Mouse (Mus musculus) macrophage (primary cell): ENCODE data around the gene Ccdc137. TPM values are rescaled to one million over a fixed set of nuclear protein-coding genes. Genes with fewer than 3 reads are reported as not detected.

Source experiments
- H3K27ac ChIP-seq: fragments of 350-480 bp; formaldehyde crosslinking; 2 replicates; pipeline ENCODE4 v1.9.0; 2021
- H3K36me3 ChIP-seq: fragments of 350-480 bp; formaldehyde crosslinking; 2 replicates; pipeline ENCODE4 v1.9.0; 2021; ENCODE audit errors: inconsistent target
- H3K4me3 ChIP-seq: fragments of 350-480 bp; formaldehyde crosslinking; 2 replicates; pipeline ENCODE4 v1.9.0; 2021; ENCODE audit errors: inconsistent target
- H3K79me2 ChIP-seq: fragments of 350-480 bp; formaldehyde crosslinking; 2 replicates; pipeline ENCODE4 v1.9.0; 2021; ENCODE audit errors: inconsistent target
- WGBS: methylation state at CpG from one replicate; pipeline ENCODE4 v1.1.7; 2026; ENCODE audit warnings: inconsistent platforms; ENCODE audit not compliant: missing documents; 5-methylcytosine and 5-hydroxymethylcytosine counted together
- polyA plus RNA-seq: library from polyadenylated mRNA; stranded (reverse); fragments of 250-400 nt; gene quantifications from 3 replicates; pipeline ENCODE4 v1.2.4, GENCODE M21; 2018; ENCODE audit warnings: inconsistent platforms

Ccdc137 gene
- polyA plus RNA-seq, 1 experiment from 2014 or later = 12.7 TPM

DNA sequence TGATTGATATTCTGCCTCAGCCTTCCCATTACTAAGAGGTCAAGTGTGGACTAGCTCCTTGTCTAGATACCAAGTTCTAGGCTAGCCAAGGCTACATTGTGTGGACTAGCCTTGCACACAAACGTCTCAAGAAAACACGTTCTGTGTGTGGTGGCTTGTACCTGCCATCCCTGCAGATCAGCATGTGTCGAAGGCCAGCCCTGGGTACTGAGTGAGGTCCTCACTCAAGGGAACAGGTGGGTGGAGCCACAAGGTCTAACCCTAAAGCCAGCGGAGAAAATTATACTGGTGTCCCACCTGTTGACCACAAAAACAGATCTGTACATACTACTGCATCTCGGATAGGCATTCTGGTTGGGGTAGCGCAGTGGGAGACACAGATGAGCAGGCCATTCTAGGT, 42.0 kb downstream of the Ccdc137 start:
- WGBS = 87% methylated on average over 5 of the region's 6 CpGs
- peaks cover 27% of the 10 kb centered on the region; the same call in 1 of the 2 replicates for H3K36me3 ChIP-seq
- H3K79me2 ChIP-seq = no peaks in the 10 kb centered on the region
- H3K4me3 ChIP-seq = no peak overlapping the region
- no peak overlapping the region for H3K27ac ChIP-seq

DNA sequence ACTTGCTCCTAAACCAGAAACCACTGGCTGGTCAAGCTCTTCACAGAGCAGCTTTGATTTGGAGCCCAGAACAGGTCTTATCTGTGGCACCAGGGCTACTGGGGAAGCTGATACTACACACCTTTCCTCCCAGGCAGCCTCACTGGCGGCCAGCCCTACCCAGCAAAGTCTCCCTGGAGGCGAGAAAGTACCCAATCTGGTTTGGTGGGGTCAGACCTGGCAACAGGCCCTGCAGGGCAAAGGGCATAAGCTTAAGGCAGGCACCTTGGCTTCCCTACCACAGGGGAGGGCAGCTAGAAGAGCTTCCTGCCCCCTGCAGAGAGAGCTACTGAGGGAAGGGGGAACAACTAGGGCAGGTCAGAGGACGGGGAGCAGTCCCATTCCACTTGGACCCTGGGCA, 42.4 kb downstream of the Ccdc137 start:
- Histone ChIP-seq H3K27ac (no peak overlapping the region), H3K79me2 (no peaks in the 10 kb centered on the region), H3K4me3 (no peak overlapping the region), H3K36me3 (peaks cover 22% of the 10 kb centered on the region; the same call in 1 of the 2 replicates)
- WGBS = 33% methylated on average over 3 of the region's 3 CpGs

DNA sequence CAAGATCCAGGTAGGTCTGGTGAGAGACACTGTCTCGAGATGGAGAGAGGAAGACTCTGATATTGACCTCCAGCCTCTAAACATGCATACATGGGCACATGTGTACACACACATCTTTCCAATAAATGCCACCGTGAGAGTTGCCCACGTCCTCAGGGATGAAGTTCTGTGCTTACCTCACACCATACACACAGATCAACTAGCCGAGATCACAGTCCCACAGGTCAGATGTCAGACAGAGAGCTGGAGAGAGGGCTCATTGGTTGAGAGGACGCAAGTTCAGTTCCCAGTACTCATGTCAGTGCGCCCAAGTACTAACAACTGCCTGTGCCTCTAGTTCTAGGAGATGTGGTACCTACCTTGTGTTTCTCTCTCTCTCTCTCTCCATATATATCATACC, 43.1 kb downstream of the Ccdc137 start:
- Histone ChIP-seq H3K79me2 (no peaks in the 10 kb centered on the region), H3K36me3 (peaks cover 17% of the 10 kb centered on the region; the same call in 1 of the 2 replicates), H3K27ac (no peak overlapping the region), H3K4me3 (no peak overlapping the region)
- WGBS = 69% methylated on average over 6 of the region's 6 CpGs

DNA sequence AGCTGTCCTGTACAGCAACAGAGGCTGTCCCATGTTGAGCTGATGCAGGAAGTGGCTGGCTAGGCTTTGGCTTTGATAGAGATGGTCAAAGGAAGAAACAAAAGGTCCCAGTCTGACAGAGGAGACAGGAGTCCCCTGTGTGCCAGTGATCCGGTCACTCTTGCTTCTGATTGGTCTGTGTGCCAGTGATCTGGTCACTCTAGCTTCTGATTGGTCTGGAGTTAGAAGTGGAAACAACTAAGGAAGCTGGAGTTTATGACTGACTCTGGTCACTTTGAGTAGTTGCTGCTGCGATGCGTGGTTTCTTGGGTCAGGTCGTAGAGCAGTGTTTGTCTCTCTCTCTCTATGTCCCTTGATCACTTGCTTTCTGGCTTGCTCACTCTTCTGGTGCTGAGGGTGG, 43.8 kb downstream of the Ccdc137 start:
- Histone ChIP-seq H3K4me3 (no peak overlapping the region), H3K79me2 (no peaks in the 10 kb centered on the region), H3K27ac (no peak overlapping the region), H3K36me3 (peaks cover 11% of the 10 kb centered on the region; the same call in 1 of the 2 replicates)
- WGBS = 72% methylated on average over 4 of the region's 4 CpGs

DNA sequence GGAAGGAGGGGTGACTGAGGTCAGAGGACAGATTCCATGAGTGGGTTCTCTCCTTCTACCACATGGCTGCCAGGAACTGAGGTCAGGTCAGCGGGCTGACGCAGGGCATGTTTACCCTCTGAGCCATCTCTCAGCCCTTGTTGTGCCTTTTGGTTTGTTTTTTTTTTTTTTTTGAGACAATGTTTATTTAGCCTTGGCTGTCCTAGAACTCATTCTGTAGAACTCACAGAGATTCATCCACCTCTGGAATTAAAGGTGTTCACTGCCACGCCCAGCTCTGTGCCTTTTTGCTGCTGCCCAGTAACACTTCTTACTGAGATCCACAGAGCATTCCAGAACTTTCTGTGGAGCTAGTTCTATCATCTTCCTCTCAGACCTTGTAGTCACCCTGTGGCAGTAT, 47.7 kb downstream of the Ccdc137 start:
- Histone ChIP-seq H3K36me3 (no peaks in the 10 kb centered on the region), H3K4me3 (no peak overlapping the region), H3K27ac (no peak overlapping the region), H3K79me2 (no peaks in the 10 kb centered on the region)
- WGBS = 94% methylated on average over 1 of the region's 3 CpGs

DNA sequence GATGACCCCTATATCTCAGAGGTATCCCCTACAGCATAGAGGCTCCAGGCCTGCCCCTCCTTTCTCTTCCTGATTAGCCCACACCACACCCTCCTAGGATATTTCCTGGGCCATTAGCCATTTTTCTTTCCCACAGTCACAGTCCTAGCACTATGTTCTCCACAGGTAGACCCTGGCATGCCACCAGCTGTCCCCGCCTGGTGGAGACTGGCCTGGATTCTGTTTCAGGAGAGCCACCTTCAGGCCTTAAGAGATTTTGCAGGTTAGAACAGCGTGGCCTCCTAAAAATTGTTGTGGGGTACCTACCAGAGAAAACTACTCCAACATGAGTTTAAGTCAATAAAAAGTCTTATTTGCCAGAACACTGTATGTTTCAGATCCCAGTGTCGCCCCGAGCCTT, 49.0 kb downstream of the Ccdc137 start:
- WGBS = 77% methylated on average over 4 of the region's 4 CpGs
- no peaks in the 10 kb centered on the region for H3K79me2 ChIP-seq
- H3K4me3 ChIP-seq = no peak overlapping the region
- H3K36me3 ChIP-seq = no peaks in the 10 kb centered on the region
- no peak overlapping the region for H3K27ac ChIP-seq

DNA sequence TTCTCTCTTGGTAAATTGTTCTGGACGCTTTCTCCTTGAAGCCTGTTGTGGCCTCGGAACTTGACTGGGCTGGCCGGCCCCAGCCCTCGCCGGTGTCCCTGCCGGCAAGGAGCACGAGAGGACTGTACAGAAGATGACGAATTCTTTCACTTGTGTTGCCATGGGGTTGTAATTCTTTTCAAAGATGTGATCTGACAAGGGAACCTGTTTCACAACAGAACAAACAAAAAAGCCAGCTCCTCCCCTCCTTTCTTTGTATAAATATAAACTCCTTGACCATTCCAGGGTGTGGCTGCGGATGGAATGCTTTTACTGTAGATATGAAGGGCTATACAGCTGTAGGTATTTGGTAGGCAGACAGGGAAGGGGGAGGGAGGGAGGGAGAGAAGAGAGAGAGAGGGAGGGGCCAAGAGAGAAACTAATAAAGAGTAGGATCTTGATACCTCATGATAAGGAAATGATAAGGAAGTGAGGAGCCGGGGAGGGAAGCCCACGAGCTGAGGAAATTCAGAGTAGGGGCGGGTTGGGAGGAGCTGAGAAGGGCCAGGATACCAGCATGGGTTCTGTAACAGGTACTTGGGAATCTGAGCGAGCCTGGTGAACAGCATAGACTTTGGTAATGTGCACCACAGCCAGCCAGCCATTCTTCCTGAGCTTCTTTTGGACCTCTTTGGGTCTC, 49.8 kb downstream of the Ccdc137 start:
- Histone ChIP-seq H3K27ac (no peak overlapping the region), H3K79me2 (no peaks in the 10 kb centered on the region), H3K4me3 (no peak overlapping the region), H3K36me3 (no peaks in the 10 kb centered on the region)
- WGBS = 92% methylated on average over 13 of the region's 13 CpGs

DNA sequence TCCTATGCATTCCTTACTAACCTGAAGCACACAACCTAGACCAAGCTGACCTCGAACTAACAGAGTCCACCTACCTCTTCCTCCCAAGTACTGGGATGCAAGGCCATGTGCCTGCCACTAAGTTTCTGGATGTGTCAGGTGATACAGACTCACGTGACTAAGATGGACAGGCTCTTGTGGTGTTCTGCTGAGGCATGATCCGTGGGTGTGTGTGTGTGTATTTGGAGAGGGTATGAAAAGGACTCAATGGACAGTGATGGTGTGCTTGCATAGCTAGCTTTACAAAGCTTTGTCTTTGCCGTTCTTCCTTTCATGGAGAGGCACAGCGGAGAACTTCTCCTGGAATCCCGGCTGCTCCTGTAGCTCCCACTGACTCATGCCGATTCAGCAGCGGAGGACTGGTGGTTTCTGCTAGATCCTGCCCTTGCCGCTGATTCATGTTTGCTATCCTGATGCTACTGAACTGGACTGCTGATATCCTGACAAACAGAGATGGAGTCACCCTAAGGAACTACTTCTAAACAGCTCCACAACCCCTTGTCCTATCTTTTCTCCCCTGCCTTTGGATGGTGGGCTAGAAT, 50.5 kb downstream of the Ccdc137 start:
- Histone ChIP-seq H3K36me3 (no peaks in the 10 kb centered on the region), H3K4me3 (no peak overlapping the region), H3K79me2 (no peaks in the 10 kb centered on the region), H3K27ac (no peak overlapping the region)
- 89% methylated on average over 8 of the region's 9 CpGs for WGBS

DNA sequence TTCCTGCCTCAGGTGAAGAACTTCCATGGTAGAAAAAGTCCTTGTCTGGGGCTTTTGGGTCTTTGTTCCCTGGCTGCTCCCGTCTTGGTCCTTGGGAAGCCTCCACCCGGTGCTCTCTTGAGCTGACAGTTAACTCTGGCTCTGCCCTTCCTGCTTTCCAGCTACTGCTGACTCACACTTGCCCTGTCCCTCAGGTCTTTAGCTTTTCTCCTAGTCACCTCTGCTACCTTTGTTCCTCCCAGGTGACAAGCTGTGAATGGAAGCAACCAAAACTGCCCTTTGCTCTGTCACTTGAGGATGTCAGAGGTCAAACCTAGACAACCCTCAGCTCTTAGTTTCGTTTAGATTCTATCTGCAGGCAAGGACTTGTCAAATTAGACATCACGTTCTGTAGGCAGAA, 52.0 kb downstream of the Ccdc137 start:
- WGBS = 44% methylated on average over 4 of the region's 4 CpGs
- H3K4me3 ChIP-seq = no peak overlapping the region
- peak overlapping the region; percentile 40; the same call in 1 of the 2 replicates for H3K27ac ChIP-seq
- no peaks in the 10 kb centered on the region for H3K36me3 ChIP-seq
- no peaks in the 10 kb centered on the region for H3K79me2 ChIP-seq

DNA sequence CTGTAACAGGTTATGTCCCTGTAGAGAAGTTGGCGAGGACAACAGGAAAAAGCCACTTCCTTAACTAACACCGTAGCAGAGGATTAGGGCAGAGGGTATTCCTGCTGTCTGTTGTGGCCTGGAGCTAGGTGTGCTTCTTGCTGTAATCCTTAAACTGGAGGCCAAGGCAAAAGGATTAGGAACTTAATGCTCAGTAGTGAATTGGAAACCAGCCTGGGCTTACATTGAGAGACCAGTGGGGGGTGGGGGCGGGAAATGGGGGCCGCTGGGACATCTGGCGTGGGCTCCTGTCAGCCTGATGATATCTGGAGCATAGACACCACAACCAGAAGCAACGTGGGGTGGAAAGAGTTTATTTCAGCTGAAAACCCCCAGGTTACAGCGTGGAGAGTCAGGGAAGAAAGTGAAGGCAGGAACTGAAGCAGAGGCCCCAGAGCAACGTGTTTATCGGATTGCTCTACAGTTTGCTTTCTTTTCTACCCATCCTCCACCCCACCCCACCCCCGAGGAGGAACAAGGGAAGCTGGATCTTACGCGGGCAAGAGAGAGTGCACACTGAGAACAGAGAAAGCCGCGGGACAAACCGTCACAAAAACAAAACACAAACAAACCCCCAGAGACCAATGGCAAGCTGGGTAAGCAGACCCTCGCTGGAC, 52.6 kb downstream of the Ccdc137 start:
- WGBS = 3% methylated on average over 16 of the region's 16 CpGs
- H3K36me3 ChIP-seq = no peaks in the 10 kb centered on the region
- H3K27ac ChIP-seq = peak overlapping the region; percentile 40
- no peaks in the 10 kb centered on the region for H3K79me2 ChIP-seq
- H3K4me3 ChIP-seq = peak overlapping the region; percentile 24; the same call in 1 of the 2 replicates

DNA sequence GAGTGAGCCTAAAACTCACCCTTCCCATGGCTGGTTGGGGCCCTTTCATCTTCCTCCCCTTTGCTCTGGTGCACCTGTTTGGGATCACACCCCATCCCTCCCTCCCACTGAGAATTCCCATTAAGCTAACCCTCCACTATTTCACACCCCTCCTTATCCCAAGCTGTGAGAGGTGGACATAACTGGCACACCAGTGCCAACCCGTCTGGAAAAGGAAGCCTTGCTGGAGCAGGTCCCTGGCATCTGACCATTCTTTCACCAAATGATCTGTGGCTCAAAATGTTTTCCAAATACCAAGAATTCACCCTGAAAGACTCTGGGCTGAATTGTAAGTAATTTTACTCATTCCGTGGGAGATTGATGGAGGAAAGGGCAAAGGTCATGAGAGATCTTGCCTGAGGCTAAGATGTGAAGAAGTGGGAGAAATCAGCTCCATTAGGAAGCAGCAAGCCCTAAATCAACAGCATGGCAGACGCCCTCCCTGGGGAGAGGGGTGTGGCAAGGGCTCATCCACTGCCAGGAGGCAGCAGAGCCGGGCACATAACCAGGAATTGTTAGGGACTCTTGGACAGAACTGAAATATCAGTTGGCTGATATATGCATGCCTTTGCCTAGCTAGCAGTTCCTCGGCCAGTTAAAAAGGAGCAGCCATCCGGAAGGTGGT, 55.0 kb downstream of the Ccdc137 start:
- WGBS = 97% methylated on average over 6 of the region's 6 CpGs
- Histone ChIP-seq H3K79me2 (no peaks in the 10 kb centered on the region), H3K36me3 (no peaks in the 10 kb centered on the region), H3K4me3 (no peak overlapping the region), H3K27ac (no peak overlapping the region)

Other genes starting within 250 kb of the Ccdc137 start
- 2.2 to 3.5 TPM (median 3.0 TPM) in 3 replicates for gene Bahcc1, start 225.2 kb upstream of the Ccdc137 start, polyA plus RNA-seq
- 1,569 to 2,966 TPM (median 1,773 TPM) in 3 replicates for gene Actg1, start 109.6 kb upstream of the Ccdc137 start, polyA plus RNA-seq
- not detected in 3 replicates for gene Fscn2, start 96.6 kb upstream of the Ccdc137 start, polyA plus RNA-seq
- 3.8 to 8.1 TPM (median 6.3 TPM) in 3 replicates for gene Faap100, start 79.4 kb upstream of the Ccdc137 start, polyA plus RNA-seq
- 38.6 to 47.8 TPM (median 45.8 TPM) in 3 replicates for gene Nploc4, start 20.4 kb upstream of the Ccdc137 start, polyA plus RNA-seq
- 0.54 to 2.3 TPM (median 1.5 TPM) in 3 replicates for gene Tspan10, start 15.5 kb upstream of the Ccdc137 start, polyA plus RNA-seq
- 0.32 TPM in 1 of 3 replicates, not detected in the others for gene Pde6g, start 4.6 kb upstream of the Ccdc137 start, polyA plus RNA-seq
- 2.6 to 10.4 TPM (median 6.3 TPM) in 3 replicates for gene Oxld1, start within 50 bp of the Ccdc137 start, polyA plus RNA-seq
- gene Arl16, start 9.5 kb downstream of the Ccdc137 start, polyA plus RNA-seq = 11.8 to 16.5 TPM (median 14.2 TPM) in 3 replicates
- 28.2 to 81.1 TPM (median 37.6 TPM) in 3 replicates for gene Mrpl12, start 26.5 kb downstream of the Ccdc137 start, polyA plus RNA-seq
- 29.6 to 61.7 TPM (median 44.6 TPM) in 3 replicates for gene Slc25a10, start 33.7 kb downstream of the Ccdc137 start, polyA plus RNA-seq
- 0.09 TPM in 1 of 3 replicates, not detected in the others for gene Gcgr, start 72.6 kb downstream of the Ccdc137 start, polyA plus RNA-seq
- 36.9 to 60.9 TPM (median 57.7 TPM) in 3 replicates for gene Mcrip1, start 91.6 kb downstream of the Ccdc137 start, polyA plus RNA-seq
- gene Ppp1r27, start 93.0 kb downstream of the Ccdc137 start, polyA plus RNA-seq = not detected in 3 replicates
- gene P4hb, start 115.1 kb downstream of the Ccdc137 start, polyA plus RNA-seq = 294 to 442 TPM (median 388 TPM) in 3 replicates
- 662 to 966 TPM (median 875 TPM) in 3 replicates for gene Arhgdia, start 123.5 kb downstream of the Ccdc137 start, polyA plus RNA-seq
- 34.3 to 88.6 TPM (median 41.5 TPM) in 3 replicates for gene Alyref, start 140.2 kb downstream of the Ccdc137 start, polyA plus RNA-seq
- gene Anapc11, start 140.3 kb downstream of the Ccdc137 start, polyA plus RNA-seq = 40.4 to 78.6 TPM (median 76.2 TPM) in 3 replicates
- gene Npb, start 150.4 kb downstream of the Ccdc137 start, polyA plus RNA-seq = not detected in 3 replicates
- 23.8 to 69.4 TPM (median 36.2 TPM) in 3 replicates for gene Pcyt2, start 159.8 kb downstream of the Ccdc137 start, polyA plus RNA-seq
- gene Sirt7, start 167.1 kb downstream of the Ccdc137 start, polyA plus RNA-seq = 37.3 to 77.5 TPM (median 50.4 TPM) in 3 replicates
- gene Mafg, start 175.5 kb downstream of the Ccdc137 start, polyA plus RNA-seq = 18.1 to 68.2 TPM (median 39.6 TPM) in 3 replicates
- not detected in 3 replicates for gene Pycr1, start 185.7 kb downstream of the Ccdc137 start, polyA plus RNA-seq
- not detected in 3 replicates for gene Myadml2, start 190.0 kb downstream of the Ccdc137 start, polyA plus RNA-seq
- not detected in 3 replicates for gene Notum, start 203.1 kb downstream of the Ccdc137 start, polyA plus RNA-seq
- 21.6 to 38.8 TPM (median 34.8 TPM) in 3 replicates for gene Aspscr1, start 214.9 kb downstream of the Ccdc137 start, polyA plus RNA-seq